Mouse (Mus musculus): ENCODE measurements around the gene Btbd18. TPM values are rescaled to one million over a fixed set of nuclear protein-coding genes. Genes with fewer than 3 reads are reported as not detected.

The Btbd18 gene
- 0.18 TPM for total RNA-seq (2023)

DNA sequence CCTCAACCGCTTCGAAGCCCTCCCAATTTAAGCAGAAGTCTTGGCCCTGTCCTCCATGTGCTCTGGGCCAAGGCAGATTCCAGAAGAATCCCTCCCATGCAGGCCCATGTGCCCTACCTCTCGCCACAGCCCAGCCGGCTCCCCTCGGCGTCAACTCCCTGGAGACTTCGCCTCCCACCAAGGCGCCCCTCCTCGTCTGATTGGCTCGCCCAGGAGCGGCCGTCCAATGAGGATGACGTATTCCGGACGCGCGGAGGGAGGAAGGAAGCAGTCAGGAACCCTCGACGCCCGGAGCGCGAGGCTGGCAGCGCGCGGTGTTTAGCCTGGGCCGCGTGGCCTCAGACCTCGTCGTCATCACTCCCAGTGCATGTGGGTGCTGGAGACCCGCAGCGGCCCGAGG is at the start of gene Btbd18:
TSS of gene Btbd18 (plus strand) at position 274 of the 400 bp plus-strand sequence.

DNA sequence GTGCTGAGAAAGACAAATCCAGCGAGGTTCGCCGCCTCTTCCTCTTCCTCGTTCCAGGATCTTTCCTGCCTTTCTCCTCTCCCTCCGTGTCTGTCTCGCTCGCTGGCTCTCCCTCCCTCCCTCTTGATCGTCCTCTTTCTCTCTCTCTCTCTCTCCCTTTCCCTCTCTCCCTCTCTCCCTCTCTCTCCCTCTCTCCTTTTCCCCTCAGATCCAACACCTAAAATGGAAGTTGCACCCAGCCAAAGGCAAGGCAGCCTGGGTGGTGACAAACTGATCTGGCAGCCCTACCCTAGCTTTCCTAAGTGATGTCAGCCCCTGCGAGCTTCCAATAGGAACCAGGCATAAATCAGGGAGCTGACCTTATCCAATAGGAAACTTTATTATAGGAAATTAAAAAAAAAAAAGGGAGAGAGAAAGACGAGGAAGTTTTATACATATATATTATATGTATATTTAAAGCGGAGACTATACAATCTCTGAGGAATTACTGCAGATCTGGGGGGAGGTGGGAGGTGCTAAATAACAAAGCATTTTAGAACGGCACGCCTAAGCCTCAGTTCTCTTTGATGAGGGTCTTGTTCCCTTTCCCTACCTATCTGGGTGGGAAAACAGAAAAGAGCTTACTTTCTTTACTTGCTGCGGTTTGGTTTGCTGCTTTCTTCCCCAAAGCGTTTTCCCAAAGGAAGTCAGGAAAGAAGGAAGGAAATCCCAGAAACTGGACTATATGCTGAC is 8.2 kb upstream of the Btbd18 start, which contains the start of gene Ctnnd1:
TSS of gene Ctnnd1 (minus strand) at position 302 of the 732 bp plus-strand sequence.

DNA sequence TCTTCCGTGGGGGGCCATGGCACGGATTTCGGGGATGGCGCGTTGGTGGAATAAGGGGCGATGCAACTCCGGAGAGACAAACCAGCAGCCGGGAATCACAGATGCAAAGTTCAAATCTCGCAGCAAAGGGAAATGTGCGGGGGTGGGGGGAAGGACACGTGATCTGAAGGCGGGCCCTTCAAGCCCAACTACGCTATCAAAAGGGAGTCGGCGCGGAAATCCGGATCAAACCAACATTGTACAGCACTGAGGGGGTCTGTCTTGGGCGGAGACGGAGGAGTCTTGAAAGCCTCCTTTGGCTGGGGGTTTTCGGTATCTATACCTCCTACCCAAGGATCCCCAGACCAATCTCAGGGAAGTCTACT is 11.7 kb downstream of the Btbd18 start, which contains the start of gene Selenoh:
TSS of gene Selenoh (minus strand) at position 202 of the 365 bp plus-strand sequence.

DNA sequence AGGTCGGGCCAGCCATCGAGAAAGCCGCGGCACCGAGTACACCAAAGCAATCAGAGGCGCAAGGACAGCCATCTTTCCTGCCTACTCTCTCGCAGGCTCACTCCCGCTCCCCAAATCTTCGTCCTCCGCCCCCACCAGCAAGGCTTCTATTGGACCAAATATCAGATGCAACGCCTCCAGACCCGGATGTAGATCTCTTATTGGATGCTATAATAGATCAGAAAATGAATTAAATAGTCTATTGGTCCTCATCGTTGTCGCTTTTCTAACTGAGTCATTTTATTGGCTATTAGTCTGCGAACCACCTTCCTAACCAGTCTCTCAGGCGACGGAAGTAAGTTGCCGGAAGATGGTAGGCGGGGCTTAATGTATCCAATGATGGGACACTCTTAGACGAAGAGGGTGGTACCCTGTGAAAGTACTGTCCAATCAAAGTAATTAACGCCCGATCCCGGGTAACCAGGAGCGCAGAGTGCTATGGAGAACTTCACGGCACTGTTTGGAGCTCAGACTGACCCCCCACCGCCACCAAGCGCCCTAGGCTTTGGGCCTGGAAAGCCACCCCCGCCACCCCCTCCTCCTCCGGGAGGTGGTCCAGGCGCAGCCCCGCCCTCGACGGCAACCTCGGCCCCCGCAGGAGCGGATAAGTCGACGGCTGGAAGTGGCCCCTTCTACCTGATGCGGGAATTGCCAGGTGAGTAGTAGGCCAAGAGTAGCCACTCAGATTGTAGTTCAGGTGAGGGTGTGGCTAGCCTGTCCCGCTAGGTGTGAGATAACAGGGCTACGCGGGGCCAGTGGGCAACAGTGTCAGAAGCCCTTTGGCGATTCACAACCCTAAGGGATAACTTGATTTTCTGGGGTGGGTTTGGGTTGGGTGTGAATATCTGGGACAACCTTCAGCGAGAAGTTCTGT is 19.3 kb downstream of the Btbd18 start, which contains the start of the genes Gm28635 and Med19:
TSS of gene Gm28635 (minus strand) at position 74 of the 913 bp plus-strand sequence.
TSS of gene Med19 (plus strand) at position 435 of the 913 bp plus-strand sequence.

DNA sequence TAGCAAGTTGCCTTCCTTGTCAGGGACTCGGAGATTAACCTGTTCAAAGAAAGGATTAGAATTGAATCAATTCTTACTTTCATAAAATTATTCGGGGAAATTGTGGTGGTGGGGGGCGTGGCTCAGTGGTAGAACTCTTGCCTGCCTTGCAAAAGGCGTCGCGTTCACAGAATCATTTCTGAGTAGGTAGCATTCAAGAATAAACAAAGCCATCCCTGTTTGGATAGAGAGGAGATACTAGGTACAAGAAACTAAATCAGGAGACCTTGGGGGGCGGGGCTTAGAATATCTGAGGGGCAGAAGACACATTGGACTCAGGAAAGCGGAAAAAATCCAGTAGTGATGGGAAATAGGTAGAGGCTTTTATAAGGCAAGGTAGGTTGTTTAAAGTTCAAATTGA is 20.1 kb downstream of the Btbd18 start, which contains the start of gene Tmx2:
TSS of gene Tmx2 (minus strand) at position 125 of the 400 bp plus-strand sequence.

DNA sequence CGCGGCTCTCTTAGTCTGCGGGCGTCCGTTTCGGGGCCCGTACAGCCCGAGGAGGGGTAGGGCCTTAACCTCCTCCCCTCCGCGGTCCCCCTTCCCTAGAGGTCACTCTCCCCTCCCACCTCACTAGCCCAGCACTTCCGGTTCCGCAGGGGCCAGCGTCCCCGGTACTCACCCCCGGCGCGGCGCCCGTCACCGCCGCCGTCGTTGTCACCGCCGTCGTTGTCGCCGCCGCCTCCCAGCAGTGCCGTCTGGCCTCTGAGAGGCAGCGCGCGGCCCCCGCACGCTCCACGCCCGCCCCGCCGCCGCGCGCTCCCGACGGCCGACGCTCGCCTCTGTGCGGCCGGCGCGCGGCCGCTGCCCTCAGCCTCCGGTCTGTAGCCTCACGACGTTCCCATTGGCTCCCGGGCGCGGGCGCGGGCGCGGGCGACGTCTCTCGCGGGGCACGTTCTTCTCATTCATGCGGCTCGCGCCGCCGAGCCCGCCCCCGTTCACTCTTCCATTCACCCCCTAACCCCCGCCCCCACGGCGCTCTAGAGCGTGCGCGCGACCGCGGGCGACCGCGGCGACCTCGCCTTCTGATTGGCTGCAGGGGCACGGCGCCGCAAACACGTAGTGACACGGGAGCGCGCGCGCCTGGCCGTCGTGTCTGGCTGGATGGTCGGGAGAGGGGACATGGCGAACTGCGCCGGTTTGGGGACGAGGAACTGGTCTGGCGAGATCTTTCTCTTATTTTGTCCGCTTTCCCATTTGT is 56.1 kb downstream of the Btbd18 start, which contains the start of gene Zdhhc5:
TSS of gene Zdhhc5 (minus strand) at position 370 of the 751 bp plus-strand sequence.

Other genes starting within 250 kb of the Btbd18 start
- gene Calcrl, start 233.7 kb upstream of the Btbd18 start, total RNA-seq (2023): 33.1 TPM
- gene Tfpi, start 182.3 kb upstream of the Btbd18 start, total RNA-seq (2023): 2.0 TPM
- gene Ctnnd1, start 8.3 kb upstream of the Btbd18 start, total RNA-seq (2023): 1.4 TPM
- 36.1 TPM for gene Selenoh, start 11.7 kb downstream of the Btbd18 start, total RNA-seq (2023)
- gene Gm28635, start 19.0 kb downstream of the Btbd18 start, total RNA-seq (2023): not detected
- gene Med19, start 19.3 kb downstream of the Btbd18 start, total RNA-seq (2023): 12.3 TPM
- 29.7 TPM for gene Tmx2, start 20.1 kb downstream of the Btbd18 start, total RNA-seq (2023)
- 53.3 TPM for gene Zdhhc5, start 56.1 kb downstream of the Btbd18 start, total RNA-seq (2023)
- 28.8 TPM for gene Clp1, start 68.3 kb downstream of the Btbd18 start, total RNA-seq (2023)
- 1.9 TPM for gene Ypel4, start 75.0 kb downstream of the Btbd18 start, total RNA-seq (2023)
- gene Gm19426, start 84.6 kb downstream of the Btbd18 start, total RNA-seq (2023): not detected
- not detected for gene Serping1, start 116.4 kb downstream of the Btbd18 start, total RNA-seq (2023)
- 13.1 TPM for gene Ube2l6, start 139.7 kb downstream of the Btbd18 start, total RNA-seq (2023)
- not detected for gene Smtnl1, start 163.6 kb downstream of the Btbd18 start, total RNA-seq (2023)
- gene Timm10, start 167.9 kb downstream of the Btbd18 start, total RNA-seq (2023): 9.4 TPM
- gene Slc43a1, start 179.8 kb downstream of the Btbd18 start, total RNA-seq (2023): 1.4 TPM
- gene Rtn4rl2, start 227.6 kb downstream of the Btbd18 start, total RNA-seq (2023): not detected